Mouse (Mus musculus): ENCODE results near the gene Bag5.

- TF ChIP-seq CTCF (IDR thresholded peaks at IDR 0.05; ENCODE audit: control insufficient read depth, insufficient read depth, low read length) = no peak
- no peak for TF ChIP-seq POLR2A (IDR thresholded peaks at IDR 0.05; ENCODE audit: borderline replicate concordance, control insufficient read depth, low read depth, low read length)
These were observed 21.6 kb downstream of the Bag5 start for GRCm38 (mm10) chr12:111691346-111691872.
